ENCODE assay signal across 11 mouse cellular contexts in the genomic region with DNA sequence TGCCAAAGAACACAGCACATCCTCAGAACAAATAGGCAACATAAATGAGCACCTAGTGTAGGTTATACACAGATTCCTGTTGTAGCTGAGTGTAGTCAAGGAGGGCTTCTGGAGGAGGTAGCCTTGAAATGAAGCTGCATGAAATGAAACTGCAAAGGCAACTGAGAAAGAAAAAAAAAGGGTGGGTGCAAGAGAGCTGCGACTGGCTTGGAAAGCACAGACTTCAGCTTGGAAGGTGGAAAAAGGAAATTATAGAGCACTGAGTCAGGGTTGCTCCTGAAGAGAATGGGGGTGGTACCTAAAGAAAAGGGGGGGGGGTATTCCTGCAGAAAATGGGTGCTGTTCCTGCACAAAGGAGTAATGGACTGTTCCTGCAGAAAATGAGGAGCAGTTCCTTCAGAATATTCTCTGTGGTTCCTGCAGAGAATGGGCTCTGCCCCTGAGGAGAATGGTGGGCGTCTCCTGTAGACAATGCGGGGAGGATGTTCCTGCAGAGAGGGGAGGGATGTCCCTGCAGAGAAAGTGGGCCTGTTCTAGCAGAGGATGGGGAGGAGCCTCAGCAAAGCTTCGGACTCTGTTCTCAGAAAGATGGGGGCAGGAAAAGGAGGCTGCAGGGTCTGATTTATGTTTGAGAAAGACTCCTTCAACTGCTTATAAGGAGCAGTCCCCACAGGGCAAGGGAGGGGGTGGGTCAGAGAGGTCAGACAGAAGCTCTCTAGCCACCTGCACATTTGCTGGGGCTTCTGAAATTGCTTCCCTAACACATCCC.
DNase-seq lines count a peak whose midpoint lies in the region; ATAC-seq lines count a peak whose summit lies in the region.
"Had no signal": no experiment of that assay in that cellular context is flagged by ENCODE, and none has a peak within 500 bp of the region (broad histone marks: within the 10 kb centered on the region; RNA-seq: fewer than 3 reads in every experiment).

No protein-coding gene starts in this region.

- H3K4me3 ChIP-seq in hindbrain, embryonic 13.5 days, result no peak overlapping the region
- no peak overlapping the region for H3K4me3 ChIP-seq in neural tube, embryonic 11.5 days (ENCODE audit: low read depth, low read length)
- H3K4me3 ChIP-seq: stomach, embryonic 15.5 days had no signal

- H3K9ac ChIP-seq in hindbrain, embryonic 13.5 days, result no peak overlapping the region
- H3K9ac ChIP-seq in neural tube, embryonic 11.5 days (ENCODE audit: low read length), result no peak overlapping the region
- H3K9ac ChIP-seq: stomach, embryonic 15.5 days had no signal

- H3K4me1 ChIP-seq in hindbrain, embryonic 13.5 days (replicated peaks), result peaks cover 28% of the 10 kb centered on the region
- H3K4me1 ChIP-seq in neural tube, embryonic 11.5 days (ENCODE audit: control insufficient read depth, insufficient read depth, low read length), result no peaks in the 10 kb centered on the region
- H3K4me1 ChIP-seq: stomach, embryonic 15.5 days had no signal

- peak; percentile 48; the same call in 1 of the 2 replicates for ATAC-seq in hindbrain, embryonic 13.5 days (ENCODE audit: low FRiP score)
- ATAC-seq in neural tube, embryonic 11.5 days (ENCODE audit: insufficient read depth, low FRiP score, low TSS enrichment), result peak; percentile 51

- no peaks in the 10 kb centered on the region for H3K27me3 ChIP-seq in hindbrain, embryonic 13.5 days
- no peaks in the 10 kb centered on the region for H3K27me3 ChIP-seq in neural tube, embryonic 11.5 days (ENCODE audit: control insufficient read depth, insufficient read depth, low read length)
- H3K27me3 ChIP-seq: stomach, embryonic 15.5 days had no signal

- WGBS in hindbrain, embryonic 13.5 days, result 13% methylated on average over 4 of the region's 4 CpGs
- 7% methylated on average over 4 of the region's 4 CpGs for WGBS in neural tube, embryonic 11.5 days

- DNase-seq in cerebellum, adult 9-11 months, result peak; percentile 6
- DNase-seq in cerebellum, adult 9-10 months, result no peak
- DNase-seq in left cerebral cortex, adult 18-20 months (ENCODE audit: low spot score in 2 of 2), result peak; percentile 36 to 39
- no peak for DNase-seq in left cerebral cortex, adult 11 months (ENCODE audit: low spot score)
- peak; percentile 38 for DNase-seq in neural tube, embryonic 11.5 days (ENCODE audit: low spot score)
- DNase-seq in layer of hippocampus, postnatal 14 days (ENCODE audit: low spot score in 2 of 2), result no peak
- DNase-seq in kidney, adult 11 months, result no peak
- DNase-seq: heart, postnatal 10 days; lung, adult 2 months had no signal

- H3K4me2 ChIP-seq in hindbrain, embryonic 13.5 days, result no peak overlapping the region
- H3K4me2 ChIP-seq in neural tube, embryonic 11.5 days (ENCODE audit: low read depth), result no peak overlapping the region
- H3K4me2 ChIP-seq: stomach, embryonic 15.5 days had no signal

- peak overlapping the region; percentile 72 for H3K27ac ChIP-seq in hindbrain, embryonic 13.5 days
- no peak overlapping the region for H3K27ac ChIP-seq in neural tube, embryonic 11.5 days (ENCODE audit: low read depth, low read length)
- H3K27ac ChIP-seq: stomach, embryonic 15.5 days had no signal

- no peaks in the 10 kb centered on the region for H3K36me3 ChIP-seq in hindbrain, embryonic 13.5 days
- no peaks in the 10 kb centered on the region for H3K36me3 ChIP-seq in neural tube, embryonic 11.5 days (ENCODE audit: control insufficient read depth, insufficient read depth, low read length)
- H3K36me3 ChIP-seq: stomach, embryonic 15.5 days had no signal

- H3K9me3 ChIP-seq in hindbrain, embryonic 13.5 days, result no peaks in the 10 kb centered on the region
- H3K9me3 ChIP-seq in neural tube, embryonic 11.5 days (ENCODE audit: control insufficient read depth, low read length), result no peaks in the 10 kb centered on the region
- H3K9me3 ChIP-seq: stomach, embryonic 15.5 days had no signal

Comparison
In these comparisons a context has a peak if more than half of its experiments do, and no peak if none do; other contexts are left out.
1. DNase-seq: peak in cerebellum, adult 9-11 months (single experiment), left cerebral cortex, adult 18-20 months (2 of 2) and neural tube, embryonic 11.5 days (single experiment); none in cerebellum, adult 9-10 months (single experiment), left cerebral cortex, adult 11 months (single experiment), layer of hippocampus, postnatal 14 days (0 of 2) and kidney, adult 11 months (single experiment).